Mouse (Mus musculus): Measurements from ENCODE around the gene Insl3. TPM values are rescaled to one million over a fixed set of nuclear protein-coding genes. Genes with fewer than 3 reads are reported as not detected.

Insl3 gene
- polyA plus RNA-seq, 1 experiment = 6,097 TPM

DNA sequence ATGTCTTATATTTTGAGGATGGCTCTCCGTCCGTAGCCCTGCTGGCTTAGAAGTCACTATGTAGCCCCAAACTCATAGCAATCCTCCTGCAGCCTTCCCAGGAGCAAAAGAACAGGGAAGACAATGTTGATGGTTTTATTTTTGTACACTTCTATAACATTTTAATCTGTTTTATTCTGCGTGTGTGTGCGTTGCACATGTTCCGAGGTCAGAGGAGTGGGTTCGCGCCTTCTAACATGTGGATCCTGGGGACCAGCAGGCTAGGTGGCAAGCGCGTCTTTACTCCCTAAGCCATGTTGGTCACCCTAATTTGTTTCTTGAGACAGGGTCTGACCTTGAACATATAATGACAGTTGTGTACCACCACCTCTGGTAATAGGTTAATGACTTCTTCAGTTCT lies 12.2 kb upstream of the Insl3 start:
- Histone ChIP-seq H3K4me1 (ENCODE audit: control insufficient read depth, insufficient read depth, low read length) (peaks cover 16% of the 10 kb centered on the region), H3K4me3 (ENCODE audit: control insufficient read depth, low read depth, low read length) (no peak overlapping the region), H3K36me3 (ENCODE audit: control insufficient read depth, insufficient read depth, low read length) (no peaks in the 10 kb centered on the region), H3K27me3 (ENCODE audit: control insufficient read depth, insufficient read depth, low read length) (no peaks in the 10 kb centered on the region; the same call in 1 of the 2 replicates), H3K27ac (ENCODE audit: control insufficient read depth, insufficient read depth, low read depth, low read length) (no peak overlapping the region)
- no peak for TF ChIP-seq CTCF (IDR thresholded peaks at IDR 0.05; ENCODE audit: control insufficient read depth, insufficient read depth, insufficient replicate concordance, low read depth, low read length)
- no peak for TF ChIP-seq POLR2A (IDR thresholded peaks at IDR 0.05; ENCODE audit: control insufficient read depth, low read depth, low read length)

- no peaks in the 10 kb centered on the region for H3K36me3 ChIP-seq (ENCODE audit: control insufficient read depth, insufficient read depth, low read length)
- H3K4me3 ChIP-seq (ENCODE audit: control insufficient read depth, low read depth, low read length) = no peak overlapping the region
- H3K27me3 ChIP-seq (ENCODE audit: control insufficient read depth, insufficient read depth, low read length) = no peaks in the 10 kb centered on the region; the same call in 1 of the 2 replicates
- TF ChIP-seq CTCF (IDR thresholded peaks at IDR 0.05; ENCODE audit: control insufficient read depth, insufficient read depth, insufficient replicate concordance, low read depth, low read length) (no peak), POLR2A (IDR thresholded peaks at IDR 0.05; ENCODE audit: control insufficient read depth, low read depth, low read length) (no peak)
- H3K27ac ChIP-seq (ENCODE audit: control insufficient read depth, insufficient read depth, low read depth, low read length) = no peak overlapping the region
- peaks cover 21% of the 10 kb centered on the region for H3K4me1 ChIP-seq (ENCODE audit: control insufficient read depth, insufficient read depth, low read length)
These were observed 11.5 kb upstream of the Insl3 start for GRCm38 (mm10) chr8:71677555-71677954.

DNA sequence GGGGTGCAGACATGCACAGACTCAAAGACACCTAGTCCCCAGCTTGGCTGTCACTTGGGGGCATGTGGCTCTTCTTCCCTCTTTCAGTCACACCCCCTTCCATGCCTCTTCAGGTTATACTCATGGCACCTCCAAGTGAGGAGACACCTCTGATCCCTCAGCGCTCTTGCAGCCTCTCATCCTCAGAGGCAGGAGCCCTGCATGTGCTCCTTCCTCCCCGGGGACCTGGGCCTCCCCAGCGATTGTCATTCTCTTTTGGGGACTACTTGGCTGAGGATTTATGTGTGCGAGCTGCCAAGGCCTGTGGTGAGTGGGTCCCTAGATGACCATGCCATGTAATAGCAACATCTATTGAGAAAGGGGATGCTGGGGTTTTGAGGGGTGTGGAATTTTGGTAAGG lies 10.8 kb upstream of the Insl3 start:
- Histone ChIP-seq H3K27ac (ENCODE audit: control insufficient read depth, insufficient read depth, low read depth, low read length) (no peak overlapping the region), H3K4me3 (ENCODE audit: control insufficient read depth, low read depth, low read length) (no peak overlapping the region), H3K36me3 (ENCODE audit: control insufficient read depth, insufficient read depth, low read length) (no peaks in the 10 kb centered on the region), H3K4me1 (ENCODE audit: control insufficient read depth, insufficient read depth, low read length) (peaks cover 21% of the 10 kb centered on the region), H3K27me3 (ENCODE audit: control insufficient read depth, insufficient read depth, low read length) (no peaks in the 10 kb centered on the region; the same call in 1 of the 2 replicates)
- TF ChIP-seq POLR2A (IDR thresholded peaks at IDR 0.05; ENCODE audit: control insufficient read depth, low read depth, low read length) (no peak), CTCF (IDR thresholded peaks at IDR 0.05; ENCODE audit: control insufficient read depth, insufficient read depth, insufficient replicate concordance, low read depth, low read length) (no peak)

- H3K27ac ChIP-seq (ENCODE audit: control insufficient read depth, insufficient read depth, low read depth, low read length) = no peak overlapping the region
- TF ChIP-seq POLR2A (IDR thresholded peaks at IDR 0.05; ENCODE audit: control insufficient read depth, low read depth, low read length) (no peak), CTCF (IDR thresholded peaks at IDR 0.05; ENCODE audit: control insufficient read depth, insufficient read depth, insufficient replicate concordance, low read depth, low read length) (no peak)
- H3K36me3 ChIP-seq (ENCODE audit: control insufficient read depth, insufficient read depth, low read length) = no peaks in the 10 kb centered on the region
- no peaks in the 10 kb centered on the region; the same call in 1 of the 2 replicates for H3K27me3 ChIP-seq (ENCODE audit: control insufficient read depth, insufficient read depth, low read length)
- no peak overlapping the region for H3K4me3 ChIP-seq (ENCODE audit: control insufficient read depth, low read depth, low read length)
- peaks cover 21% of the 10 kb centered on the region for H3K4me1 ChIP-seq (ENCODE audit: control insufficient read depth, insufficient read depth, low read length)
These were observed 9.9 kb upstream of the Insl3 start for GRCm38 (mm10) chr8:71679116-71679515.

DNA sequence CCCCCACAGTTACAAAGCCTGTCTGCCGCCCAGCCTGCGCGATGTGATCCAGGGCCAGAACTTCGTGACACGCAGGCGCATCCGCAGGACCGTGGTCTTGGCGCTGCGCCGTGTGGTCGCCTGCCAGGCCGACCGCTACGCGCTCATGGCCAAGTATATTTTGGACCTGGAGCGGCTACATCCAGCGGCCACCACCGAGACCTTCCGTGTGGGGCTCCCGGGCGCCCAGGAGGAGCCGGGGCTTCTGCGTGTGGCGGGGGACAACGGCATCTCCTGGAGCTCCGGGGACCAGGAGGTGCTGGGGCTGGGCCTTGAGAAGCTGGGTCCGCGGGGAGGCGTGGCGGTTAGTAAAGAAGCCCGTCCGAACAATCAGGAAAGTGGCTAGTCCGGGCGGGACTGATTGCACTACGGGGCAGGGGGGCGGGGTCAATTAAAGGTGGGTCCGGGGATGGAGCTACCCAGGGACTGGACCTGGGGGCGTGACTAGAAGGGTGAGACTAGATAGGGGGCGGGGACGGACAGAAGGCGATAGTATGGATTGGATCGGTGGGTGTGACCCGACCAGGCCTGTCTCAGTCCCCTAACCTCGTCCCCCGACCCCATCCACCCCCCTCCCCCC lies 9.4 kb upstream of the Insl3 start:
- TF ChIP-seq POLR2A (IDR thresholded peaks at IDR 0.05; ENCODE audit: control insufficient read depth, low read depth, low read length) (no peak), CTCF (IDR thresholded peaks at IDR 0.05; ENCODE audit: control insufficient read depth, insufficient read depth, insufficient replicate concordance, low read depth, low read length) (no peak)

DNA sequence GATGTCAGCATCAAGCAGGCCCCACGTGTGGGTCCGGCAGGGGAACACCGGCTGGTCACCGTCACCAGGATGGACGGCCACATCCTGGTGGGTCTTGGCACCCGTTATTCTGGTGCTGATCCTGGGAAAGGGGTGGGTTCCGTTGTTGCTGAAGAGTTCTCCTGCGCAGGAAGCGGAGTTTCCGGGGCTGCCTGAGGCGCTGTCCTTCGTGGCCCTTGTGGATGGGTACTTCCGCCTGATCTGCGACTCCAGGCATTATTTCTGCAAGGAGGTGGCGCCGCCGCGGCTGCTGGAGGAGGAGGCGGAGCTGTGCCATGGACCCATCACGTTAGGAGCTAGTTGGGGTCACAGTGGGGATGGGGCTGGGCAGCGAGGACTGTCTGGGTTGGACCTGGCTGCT lies 8.5 kb upstream of the Insl3 start:
- H3K27ac ChIP-seq (ENCODE audit: control insufficient read depth, insufficient read depth, low read depth, low read length) = no peak overlapping the region
- H3K4me1 ChIP-seq (ENCODE audit: control insufficient read depth, insufficient read depth, low read length) = peaks cover 21% of the 10 kb centered on the region
- TF ChIP-seq POLR2A (IDR thresholded peaks at IDR 0.05; ENCODE audit: control insufficient read depth, low read depth, low read length) (no peak), CTCF (IDR thresholded peaks at IDR 0.05; ENCODE audit: control insufficient read depth, insufficient read depth, insufficient replicate concordance, low read depth, low read length) (no peak)
- no peak overlapping the region for H3K4me3 ChIP-seq (ENCODE audit: control insufficient read depth, low read depth, low read length)
- H3K27me3 ChIP-seq (ENCODE audit: control insufficient read depth, insufficient read depth, low read length) = no peaks in the 10 kb centered on the region; the same call in 1 of the 2 replicates
- H3K36me3 ChIP-seq (ENCODE audit: control insufficient read depth, insufficient read depth, low read length) = no peaks in the 10 kb centered on the region

More for the DNA sequence above, 9.4 kb upstream of the Insl3 start:
- no peaks in the 10 kb centered on the region for H3K36me3 ChIP-seq (ENCODE audit: control insufficient read depth, insufficient read depth, low read length)
- H3K4me3 ChIP-seq (ENCODE audit: control insufficient read depth, low read depth, low read length) = no peak overlapping the region
- H3K27ac ChIP-seq (ENCODE audit: control insufficient read depth, insufficient read depth, low read depth, low read length) = no peak overlapping the region
- peaks cover 21% of the 10 kb centered on the region for H3K4me1 ChIP-seq (ENCODE audit: control insufficient read depth, insufficient read depth, low read length)
- H3K27me3 ChIP-seq (ENCODE audit: control insufficient read depth, insufficient read depth, low read length) = no peaks in the 10 kb centered on the region; the same call in 1 of the 2 replicates

DNA sequence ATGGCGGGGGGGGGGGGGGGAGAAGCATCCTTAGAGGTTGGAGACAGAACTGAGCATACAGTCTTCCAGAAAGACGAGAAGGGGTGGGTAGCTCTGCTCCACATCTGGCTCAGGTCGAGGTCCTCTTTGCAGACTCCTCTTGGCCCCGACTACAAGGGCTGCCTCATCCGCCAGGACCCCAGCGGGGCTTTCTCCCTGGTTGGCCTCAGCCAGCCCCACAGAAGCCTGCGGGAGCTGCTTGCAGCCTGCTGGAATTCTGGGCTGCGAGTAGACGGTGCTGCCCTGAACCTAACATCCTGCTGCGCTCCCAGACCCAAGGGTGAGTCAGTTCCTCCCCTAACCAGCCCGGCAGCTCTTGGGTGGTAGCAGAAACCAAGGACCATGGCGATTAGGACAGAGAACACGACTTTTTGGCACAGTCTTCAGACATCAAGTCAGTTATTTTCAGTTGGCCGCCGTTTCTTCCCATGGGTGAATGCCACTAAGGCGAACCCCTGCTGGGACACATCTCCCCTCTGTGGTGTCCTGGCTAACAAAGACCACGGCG lies 7.6 kb upstream of the Insl3 start:
- no peak for TF ChIP-seq POLR2A (IDR thresholded peaks at IDR 0.05; ENCODE audit: control insufficient read depth, low read depth, low read length)
- peaks cover 26% of the 10 kb centered on the region for H3K4me1 ChIP-seq (ENCODE audit: control insufficient read depth, insufficient read depth, low read length)
- no peak overlapping the region for H3K4me3 ChIP-seq (ENCODE audit: control insufficient read depth, low read depth, low read length)
- H3K36me3 ChIP-seq (ENCODE audit: control insufficient read depth, insufficient read depth, low read length) = no peaks in the 10 kb centered on the region
- H3K27me3 ChIP-seq (ENCODE audit: control insufficient read depth, insufficient read depth, low read length) = no peaks in the 10 kb centered on the region; the same call in 1 of the 2 replicates
- no peak overlapping the region for H3K27ac ChIP-seq (ENCODE audit: control insufficient read depth, insufficient read depth, low read depth, low read length)

Measured in testis, adult 2 months (tissue).